Mouse (Mus musculus) ES-Bruce4 (cell line): ENCODE results near the gene AC109138.7.

Experiments
- EP300 ChIP-seq: IDR thresholded peaks from 2 replicates; pipeline ENCODE4 v1.6.1; 2011; ENCODE audit warnings: low read depth, low read length; ENCODE audit not compliant: insufficient read depth
- POLR2A ChIP-seq: IDR thresholded peaks from one replicate; pipeline ENCODE4 v1.8.1; 2011; ENCODE audit warnings: low read length; ENCODE audit not compliant: insufficient read depth

GRCm38 (mm10) chr19:4171393-4172290 is 42.5 kb upstream of the AC109138.7 start:
- TF ChIP-seq POLR2A (no peak), EP300 (no peak)
